Mouse (Mus musculus) embryo, embryonic 11.5 days (tissue): Measurements from ENCODE around the gene Ryk.
"Not testable (repeated sequence)": the region's sequence is repeated elsewhere in the genome, so short reads cannot be mapped to it uniquely, and the experiment has no call there.

Source experiments
- DNase-seq: peaks from one replicate; pipeline ENCODE4 v3.0.0-alpha.2; 2012; ENCODE audit warnings: low read depth, low spot score

The Ryk gene

DNA sequence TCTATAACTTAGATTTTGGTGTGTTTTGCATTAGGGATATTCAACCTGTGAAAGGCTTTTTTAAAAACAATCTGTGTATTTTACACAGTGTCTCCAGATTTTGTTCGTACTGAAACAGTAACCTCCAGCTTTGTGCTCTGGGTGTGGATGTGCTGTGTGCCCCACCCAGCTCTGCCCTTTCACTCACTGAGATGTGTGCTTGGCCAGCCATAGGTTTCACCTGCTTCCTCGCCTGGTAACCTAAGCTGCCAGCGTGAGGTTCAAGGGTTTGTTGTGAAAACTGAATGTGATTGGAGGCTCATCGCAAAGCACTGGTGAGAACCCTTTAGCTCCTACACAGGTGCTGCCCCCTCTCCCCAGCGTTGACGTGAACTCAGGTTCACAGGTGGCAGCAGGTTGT is 70.2 kb downstream of the Ryk start:
- DNase-seq: no peak

DNA sequence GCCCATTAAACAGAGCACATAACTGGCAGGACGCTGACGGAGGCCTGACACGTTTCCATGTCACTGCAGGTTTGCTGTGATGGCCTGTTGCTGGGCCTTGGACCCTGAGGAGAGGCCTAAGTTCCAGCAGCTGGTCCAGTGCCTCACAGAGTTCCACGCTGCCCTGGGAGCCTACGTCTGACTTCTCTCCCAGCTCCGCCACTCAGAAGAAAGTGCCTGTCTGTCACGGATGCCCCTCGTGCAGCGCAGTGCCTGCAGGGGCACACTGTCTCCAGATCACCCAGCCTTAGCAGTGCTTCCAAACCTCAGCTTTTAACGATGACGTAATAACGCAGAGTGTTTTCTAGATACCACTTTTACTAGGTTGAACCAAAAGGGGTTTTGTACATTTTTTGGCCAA is 72.1 kb downstream of the Ryk start:
- no peak for DNase-seq

DNA sequence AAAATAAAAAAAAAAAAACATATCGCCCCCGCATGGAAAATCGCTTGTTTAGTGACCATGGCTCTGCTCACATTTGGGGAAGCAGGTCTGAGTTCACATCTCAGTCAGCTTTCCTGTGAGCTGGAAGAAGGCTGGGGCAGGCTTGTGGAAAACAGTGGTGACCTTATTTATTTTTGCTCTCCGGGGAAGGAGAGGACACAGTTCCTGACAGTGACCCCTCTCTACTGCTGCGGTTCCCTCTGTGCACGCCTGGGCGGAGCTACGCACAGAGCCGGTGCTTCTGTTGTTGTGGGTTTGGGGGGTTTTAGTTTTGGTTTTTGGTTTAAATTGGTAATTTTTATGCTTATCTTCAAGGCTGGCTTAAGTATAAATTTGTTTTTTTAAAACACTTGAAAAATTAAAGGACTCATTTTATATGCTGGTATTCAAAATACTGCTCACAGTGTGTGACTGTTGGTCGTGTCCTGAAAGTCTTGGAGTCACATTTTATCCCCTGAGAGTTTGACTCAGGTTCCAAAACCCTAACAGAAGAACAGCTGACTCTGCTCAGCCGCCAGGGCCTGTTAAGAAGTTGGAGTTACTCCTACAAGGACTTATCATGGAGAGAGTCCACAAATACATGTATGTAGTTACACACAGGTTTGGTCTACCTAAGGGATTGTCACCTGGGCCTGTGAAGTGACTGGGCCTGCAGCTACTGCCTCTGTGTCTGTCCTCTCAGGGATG is 73.0 kb downstream of the Ryk start:
- DNase-seq: no peak

DNA sequence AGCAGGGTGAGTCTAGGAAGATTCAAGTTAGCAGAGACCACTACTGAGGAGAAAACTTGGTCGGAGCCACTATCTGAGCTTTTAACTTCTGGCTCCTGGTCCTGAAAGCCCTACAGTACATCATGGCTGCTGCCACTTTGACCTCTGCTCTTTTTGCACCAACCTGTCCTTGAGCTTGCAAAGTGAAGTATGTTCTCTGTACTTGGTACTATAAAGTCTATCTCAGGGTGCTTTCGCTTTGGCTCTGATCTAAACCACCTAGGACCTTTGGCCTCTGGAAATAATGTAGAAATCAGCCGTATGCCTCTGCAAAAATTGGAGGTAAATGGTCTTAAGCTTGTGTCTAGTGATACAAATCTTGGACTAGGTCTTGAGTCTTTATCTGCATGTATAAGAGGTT is 76.8 kb downstream of the Ryk start:
- DNase-seq: no peak

DNA sequence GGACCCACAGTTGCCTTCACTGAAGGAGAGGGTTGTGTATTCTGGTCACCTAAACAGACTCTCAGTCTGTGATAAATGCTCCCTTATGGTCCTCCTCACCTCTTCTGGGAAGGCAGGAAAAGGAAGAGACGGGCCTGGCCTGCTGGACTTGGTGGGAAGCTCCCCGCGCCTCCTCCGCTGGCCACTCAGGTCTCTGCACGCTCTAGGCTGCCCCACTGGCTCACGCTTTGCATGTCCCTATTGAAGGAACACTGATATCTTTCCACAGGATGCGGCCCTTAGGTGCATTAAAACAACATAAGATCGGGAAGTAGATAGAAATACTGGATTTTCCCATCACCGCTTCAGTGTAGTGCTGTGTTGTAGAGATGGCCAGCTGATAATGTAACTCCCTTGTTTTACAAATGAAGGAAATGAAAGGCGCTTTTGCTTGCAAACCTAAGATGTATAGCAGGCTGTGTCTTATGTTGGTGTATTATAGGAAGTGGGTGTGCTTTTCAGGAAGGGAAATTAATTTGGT is 77.9 kb downstream of the Ryk start:
- DNase-seq: no peak

DNA sequence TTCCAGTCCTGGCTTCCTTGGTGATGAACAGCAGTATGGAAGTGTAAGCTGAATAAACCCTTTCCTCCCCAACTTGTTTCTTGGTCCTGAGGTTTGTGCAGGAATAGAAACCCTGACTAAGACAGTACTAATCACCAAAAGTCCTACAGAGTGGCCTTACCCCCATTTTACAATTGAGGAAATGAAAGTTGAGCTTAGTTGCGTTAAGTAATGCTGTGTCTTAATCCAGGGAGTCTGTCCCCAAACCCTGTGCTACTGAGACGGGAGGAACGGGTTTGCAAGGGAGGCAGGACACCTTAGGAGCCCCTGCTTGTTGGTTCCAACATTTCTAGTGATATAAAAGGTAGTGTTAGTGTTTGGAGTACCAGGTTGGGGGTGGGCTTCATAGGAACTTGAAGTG is 78.9 kb downstream of the Ryk start:
- not testable (repeated sequence) for DNase-seq

DNA sequence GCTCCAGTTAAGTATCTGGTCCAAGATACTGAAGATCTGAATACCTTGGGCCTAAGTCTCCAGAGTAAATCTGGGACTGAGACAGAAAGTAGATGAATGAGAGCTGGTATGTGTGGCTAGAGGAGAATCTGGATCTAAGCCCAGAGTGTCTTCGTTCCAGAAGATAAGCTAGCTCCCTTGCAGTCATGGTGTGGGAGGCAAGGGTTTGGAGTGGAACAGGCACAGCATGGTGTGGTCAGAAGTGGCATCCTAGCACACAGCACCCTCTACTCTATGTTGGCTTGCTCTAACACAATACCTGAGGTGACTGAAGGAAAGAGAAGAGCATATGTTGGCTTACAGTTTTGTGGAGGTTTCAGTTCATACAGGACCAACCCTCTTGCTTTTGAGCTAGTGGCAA is 79.9 kb downstream of the Ryk start:
- DNase-seq: no peak

DNA sequence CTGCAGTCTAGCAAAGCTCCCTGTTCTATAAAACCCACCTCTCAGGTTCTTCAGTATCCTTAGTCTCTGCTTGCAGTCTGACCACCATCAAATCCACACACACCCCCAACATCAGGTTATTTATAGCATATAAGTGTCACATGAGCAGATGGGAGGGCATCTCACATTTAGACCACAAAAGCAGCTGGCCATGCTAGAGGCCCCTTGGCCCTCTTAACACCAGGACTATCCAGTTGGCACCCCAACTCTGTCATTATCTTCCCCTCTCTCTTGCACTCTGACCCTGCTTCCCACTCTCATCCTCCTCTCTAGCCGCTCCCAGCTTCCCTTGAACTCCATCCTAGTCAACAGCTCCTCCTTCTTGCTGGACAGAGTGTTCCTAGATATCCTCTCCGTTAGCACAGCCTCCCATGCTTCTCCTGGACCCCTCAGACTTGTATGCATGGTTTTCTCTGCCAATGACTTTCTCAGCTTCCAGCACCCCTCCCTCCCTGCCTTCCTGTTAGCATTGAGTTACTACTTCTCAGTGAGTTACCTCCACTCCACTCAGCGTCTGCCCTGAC is 80.7 kb downstream of the Ryk start:
- DNase-seq: no peak

DNA sequence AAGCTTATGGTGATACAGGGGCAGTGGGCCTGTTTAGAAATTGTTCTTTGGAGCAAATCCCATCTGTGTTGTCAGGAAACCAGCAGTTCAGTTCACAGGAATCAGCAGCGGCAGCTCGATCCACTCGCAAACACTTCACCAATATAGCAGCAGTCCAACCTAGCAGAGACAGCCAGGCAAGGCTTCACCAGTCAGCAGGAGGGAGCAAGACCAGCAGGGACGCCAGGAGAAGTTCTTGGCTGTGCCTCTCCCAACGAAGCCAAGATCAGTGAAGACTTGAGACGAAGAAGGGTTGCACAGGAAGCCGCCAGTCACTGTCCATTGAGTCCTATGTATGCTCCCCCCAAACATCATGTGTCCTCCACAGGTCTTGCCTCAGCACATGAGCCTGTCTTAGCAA is 81.4 kb downstream of the Ryk start:
- no peak for DNase-seq

DNA sequence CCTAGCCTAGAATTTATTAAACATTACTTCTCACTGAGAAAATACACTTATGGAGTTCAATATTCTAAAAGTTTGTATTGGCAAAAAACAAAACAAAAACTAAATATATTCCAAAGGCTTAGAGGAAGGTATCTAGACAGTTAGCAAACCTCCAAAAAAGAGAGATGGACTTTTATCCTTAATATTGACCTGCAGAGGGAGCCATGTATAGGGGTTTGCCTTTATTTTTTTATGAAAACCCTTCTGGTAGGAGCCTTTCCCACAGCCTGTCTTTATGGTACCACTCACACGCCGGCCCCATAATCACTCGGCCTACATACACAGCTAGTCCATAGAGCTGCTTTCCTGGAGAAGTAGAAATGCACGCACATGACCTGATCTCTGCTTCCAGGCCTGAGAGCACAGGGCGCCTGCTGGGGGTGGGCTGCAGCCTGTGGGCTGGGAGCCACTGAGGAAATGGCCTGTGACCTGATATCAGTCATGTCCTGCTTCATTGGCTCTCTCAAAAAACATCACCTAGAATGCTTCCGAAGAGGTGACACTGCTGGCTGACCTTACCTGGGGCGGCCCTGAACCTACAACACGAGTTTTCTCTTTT is 82.9 kb downstream of the Ryk start:
- no peak for DNase-seq

DNA sequence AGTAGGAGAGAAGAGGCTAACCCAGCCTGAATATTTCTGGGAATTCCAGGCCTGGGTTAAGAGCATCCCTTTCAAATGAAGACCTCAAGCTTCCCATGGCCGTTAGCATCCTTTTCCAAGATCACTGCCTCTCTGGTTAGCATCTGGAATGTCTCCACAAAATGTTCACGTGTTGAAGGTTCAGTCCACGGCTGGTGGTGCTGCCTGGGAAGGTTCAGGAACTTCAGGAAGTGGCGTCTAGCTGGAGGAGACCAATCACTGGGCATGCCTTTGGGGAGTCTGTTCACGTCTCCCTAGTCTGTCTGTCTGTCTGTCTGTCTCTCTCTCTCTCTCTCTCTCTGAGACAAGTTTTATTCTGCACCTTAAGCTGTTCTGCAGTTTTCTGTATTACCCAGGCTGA is 84.8 kb downstream of the Ryk start:
- DNase-seq: no peak

DNA sequence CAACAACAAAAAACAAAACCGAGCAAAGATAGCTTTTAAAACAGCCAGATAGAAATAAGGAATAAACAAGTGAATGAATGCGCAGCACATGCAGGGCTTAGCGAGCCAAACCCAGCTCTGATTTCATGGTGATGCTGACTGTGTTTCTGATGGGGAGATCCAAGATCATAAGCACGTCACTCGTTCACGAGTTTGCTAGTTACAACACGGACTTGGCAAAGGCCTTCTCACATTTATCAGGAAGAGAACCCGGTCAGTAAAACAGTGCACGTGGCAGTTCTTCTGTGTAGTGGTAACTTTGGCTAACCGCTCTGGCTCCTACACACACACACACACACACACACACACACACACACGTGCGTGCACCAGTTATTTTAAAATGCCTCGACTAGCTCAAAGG is 87.1 kb downstream of the Ryk start:
- DNase-seq: no peak

DNA sequence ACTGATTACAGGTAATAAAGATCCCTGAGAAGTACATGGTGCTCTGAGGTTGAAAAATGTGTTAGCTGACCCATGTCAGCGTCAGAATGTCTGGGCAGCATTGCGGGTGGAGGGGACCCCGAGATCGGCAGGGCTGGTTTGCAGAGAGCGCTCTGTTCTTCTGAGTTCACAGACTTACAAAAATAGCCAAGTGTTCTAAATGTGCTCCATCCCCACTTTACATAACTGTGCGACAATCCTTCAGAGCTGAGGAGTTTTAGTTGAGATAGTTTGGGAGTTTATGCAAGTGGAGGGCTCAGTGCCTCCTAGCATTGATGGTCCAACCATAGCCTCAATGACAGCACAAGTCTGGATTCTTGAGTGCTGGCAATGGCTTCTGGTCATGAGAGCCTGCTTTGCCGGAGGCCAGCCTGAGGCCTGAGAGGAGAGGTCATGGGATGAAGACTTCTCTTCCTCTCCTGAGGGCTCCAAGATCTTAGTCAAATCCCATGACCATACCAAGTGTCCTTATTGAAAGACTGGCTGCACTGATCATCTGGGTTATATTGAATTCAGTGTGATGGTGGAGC is 88.2 kb downstream of the Ryk start:
- DNase-seq: no peak

DNA sequence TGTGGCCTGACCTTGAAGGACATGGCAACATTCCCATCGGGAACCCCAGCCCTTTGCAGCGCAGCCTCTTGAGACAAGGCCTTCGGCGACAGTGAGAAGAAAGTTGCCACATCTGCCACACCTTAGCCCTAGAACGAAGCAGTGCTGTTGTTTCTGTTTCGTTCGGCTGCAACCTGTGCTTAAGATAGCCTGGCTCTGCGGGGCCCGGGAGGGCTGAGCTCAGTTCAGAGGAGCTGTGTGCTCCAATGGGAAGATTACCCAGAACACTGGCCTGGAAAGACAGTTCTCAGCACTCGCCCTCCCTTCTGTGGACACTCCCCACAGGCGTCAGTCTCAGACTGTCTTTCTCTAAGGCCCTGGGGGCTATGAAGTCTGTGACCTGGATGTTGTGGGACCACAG is 89.1 kb downstream of the Ryk start:
- no peak for DNase-seq

DNA sequence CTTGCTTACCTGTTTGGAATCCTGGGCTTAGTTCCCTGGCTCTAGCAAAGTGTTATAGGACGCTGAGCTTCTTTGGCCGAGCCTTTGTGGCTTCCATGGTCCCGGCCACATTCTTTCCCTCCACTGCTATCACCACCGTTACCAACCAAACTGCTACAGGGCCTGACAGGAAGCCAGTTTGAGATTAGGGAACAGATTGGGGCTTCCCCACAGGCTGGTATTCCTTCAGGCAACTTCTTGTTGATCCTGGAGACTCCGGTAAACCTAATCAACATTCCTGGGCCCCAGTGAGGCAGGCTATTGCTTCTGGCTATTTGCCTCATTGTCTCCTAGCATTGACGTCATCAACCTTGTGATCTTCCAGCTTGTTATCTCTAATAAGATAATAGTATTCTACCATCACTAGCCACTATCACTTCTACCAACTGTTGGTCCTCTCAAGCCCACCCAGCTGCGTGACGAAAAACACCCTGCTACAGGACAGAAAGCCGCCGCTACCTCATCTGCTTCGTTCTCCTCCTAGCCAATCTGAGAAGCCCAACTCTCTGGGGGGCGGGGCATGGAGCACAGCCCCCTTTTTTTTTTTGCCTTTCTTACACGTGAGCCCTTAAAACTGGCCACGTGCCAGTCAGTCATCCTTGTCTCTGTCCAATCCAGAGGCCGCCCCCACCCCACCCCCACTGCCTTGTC is 90.1 kb downstream of the Ryk start:
- no peak for DNase-seq

DNA sequence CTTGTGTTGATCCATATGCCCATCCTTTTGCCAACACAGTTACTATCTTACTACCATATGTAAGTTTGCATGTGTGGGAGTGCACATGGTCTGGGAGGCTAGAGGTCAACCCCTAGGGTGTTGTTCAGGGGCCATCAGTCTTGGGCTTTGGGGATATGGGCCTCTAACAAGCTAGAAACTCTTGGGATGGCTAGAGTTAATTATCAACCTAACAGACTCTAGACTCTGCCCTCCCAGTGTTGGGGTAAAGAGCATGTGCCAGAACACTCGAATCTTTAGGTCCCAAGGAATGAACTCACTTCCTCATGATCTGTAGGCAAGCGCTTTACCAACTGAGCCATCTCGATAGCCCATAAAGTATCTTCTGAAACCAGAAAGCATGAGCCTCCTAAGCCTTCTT is 91.4 kb downstream of the Ryk start:
- no peak for DNase-seq

DNA sequence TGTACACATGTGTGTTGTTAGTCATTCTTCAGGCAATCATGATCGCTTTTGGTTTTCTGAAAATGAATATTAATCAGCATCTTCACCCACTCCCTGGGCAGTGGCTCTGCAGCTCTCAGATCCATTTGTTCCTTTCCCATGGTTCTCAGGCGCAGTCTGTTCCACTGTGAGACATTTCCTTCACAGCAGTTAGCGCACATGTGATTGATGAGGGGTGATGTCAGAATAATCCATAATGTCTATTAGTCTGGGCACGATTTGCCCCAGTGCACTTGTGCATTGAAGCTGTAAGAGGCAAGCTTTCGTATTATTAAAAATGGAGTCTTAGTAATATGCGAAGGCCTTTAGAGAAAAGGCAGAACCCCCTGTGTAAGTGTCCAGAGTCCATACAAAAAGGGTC is 95.1 kb downstream of the Ryk start:
- no peak for DNase-seq

DNA sequence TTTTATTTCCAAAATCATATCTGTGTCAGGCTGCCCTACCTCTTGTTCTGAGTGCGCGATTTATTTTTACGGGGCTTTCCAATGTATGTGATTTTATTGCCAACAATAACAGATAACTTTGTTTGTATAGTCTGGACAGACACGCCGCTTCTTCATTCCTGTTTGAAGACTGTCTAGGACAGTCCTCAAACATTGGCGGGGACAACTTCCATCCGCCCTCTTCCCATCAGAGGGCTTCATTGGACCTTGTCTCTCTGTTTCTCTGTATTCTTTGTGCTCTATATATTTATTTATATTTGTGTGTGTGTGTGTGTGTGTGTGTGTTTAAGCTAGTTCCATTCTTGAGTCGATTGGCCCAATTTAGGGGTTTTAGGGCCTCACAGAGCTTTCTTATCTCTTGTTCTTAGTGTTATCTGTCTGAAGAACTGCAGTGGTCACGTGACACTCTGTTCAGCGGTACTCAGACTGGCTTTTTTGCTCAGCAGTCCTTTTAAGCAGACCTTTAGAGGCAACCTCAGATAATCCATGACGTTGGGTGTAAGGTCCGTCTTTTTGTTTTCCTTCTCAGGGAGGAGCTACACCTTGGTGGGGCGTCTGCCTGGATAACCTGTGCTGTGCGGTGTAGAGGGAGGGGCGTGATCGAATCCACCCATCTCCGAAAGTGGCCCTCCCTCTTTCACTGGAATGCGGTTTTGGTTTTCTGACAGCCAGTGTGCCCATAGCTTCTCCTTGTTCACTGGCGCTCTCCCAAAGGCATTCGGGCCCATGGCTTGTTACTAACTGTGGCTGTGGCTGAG is 99.4 kb downstream of the Ryk start:
- DNase-seq: no peak

DNA sequence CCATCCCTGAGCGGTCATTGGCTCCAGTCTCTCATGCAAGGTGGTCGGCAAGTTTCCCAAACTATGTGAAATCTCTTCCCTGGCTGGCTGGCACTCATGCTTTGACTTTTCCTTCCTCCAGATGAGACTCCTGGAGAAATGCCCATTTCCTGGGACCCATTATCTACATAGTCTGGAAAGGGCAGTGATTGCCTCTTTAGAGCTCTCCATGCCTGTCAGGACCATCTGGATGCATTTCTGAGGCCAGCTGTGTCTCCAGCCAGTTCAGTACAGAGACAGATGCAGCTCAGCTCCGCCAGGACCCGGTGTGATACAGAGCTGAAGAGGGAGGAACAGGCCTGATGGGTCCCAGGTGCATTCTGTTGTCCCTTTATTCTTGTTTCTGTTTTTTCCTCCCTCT is 107.5 kb downstream of the Ryk start:
- DNase-seq: no peak

DNA sequence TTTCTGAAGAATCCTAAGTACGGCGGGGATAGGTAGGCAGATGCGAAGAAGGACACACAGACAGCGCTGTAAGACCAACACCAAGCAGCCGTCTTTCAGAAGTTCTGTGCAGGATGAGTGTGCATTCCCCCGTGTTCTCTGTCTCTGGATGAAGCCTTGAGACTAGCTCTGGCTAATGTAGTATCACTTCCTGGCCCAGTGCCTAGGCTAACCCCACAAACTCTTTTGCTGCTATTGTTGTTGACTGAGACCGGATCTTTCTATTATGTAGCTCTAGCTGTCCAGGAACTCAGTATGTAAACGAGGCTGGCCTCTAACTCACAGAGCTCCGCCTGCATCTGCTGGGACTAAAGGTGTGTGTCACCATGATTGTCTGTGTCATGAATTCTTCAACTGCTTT is 110.2 kb downstream of the Ryk start:
- DNase-seq: no peak

DNA sequence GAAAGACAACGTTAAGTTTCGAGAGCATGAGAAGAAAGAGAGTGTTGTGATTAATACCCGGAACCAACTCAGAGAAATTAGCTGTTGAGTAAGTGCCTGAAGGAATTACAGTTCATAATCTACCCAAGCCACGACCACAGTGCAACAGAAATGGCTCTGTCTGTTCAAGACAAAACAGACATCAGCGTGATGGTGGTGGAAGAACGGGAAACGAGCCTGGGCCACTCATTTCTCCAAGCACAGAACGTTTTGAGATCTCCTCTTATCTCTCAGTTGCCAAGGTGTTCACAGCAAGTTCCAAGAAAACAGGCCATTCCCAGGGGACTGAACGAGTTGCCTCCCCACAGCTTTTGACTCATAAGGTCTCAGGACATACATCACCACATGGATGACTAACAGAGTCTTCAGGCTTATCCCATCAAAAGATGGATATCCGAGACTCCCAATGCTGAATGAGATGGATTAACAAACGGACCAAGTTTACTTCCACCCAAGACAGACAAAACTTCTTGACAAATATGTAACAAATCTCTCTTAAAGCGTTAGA is 111.8 kb downstream of the Ryk start:
- DNase-seq: no peak
